Mouse (Mus musculus) gastrocnemius, postnatal 36 days (tissue): ENCODE data around the gene Gjb2. TPM values are rescaled to one million over a fixed set of nuclear protein-coding genes. Genes with fewer than 3 reads are reported as not detected.

ENCODE experiments used
- DNase-seq, 2 experiments: peaks; one replicate each; pipeline ENCODE4 v3.0.0; 2022
- intact Hi-C: fragments of 180-260 bp; cut with DNase I; formaldehyde crosslinking; loops from one replicate; pipeline ENCODE4 v1.15.1; 2025
- long read RNA-seq, 2 experiments: library from polyadenylated mRNA; stranded (forward); transcript quantifications; one replicate each; pipeline ENCODE4 v2.0.0; 2021
- total RNA-seq, 2 experiments: library from RNA; stranded (reverse); gene quantifications; 2 replicates each; pipeline ENCODE4 v1.2.3; 2021

Gene Gjb2
- under 1 TPM; 0.31 to 0.35 TPM for total RNA-seq
- long read RNA-seq, experiment 1: 0 reads
- long read RNA-seq, experiment 2: 0 reads

DNA sequence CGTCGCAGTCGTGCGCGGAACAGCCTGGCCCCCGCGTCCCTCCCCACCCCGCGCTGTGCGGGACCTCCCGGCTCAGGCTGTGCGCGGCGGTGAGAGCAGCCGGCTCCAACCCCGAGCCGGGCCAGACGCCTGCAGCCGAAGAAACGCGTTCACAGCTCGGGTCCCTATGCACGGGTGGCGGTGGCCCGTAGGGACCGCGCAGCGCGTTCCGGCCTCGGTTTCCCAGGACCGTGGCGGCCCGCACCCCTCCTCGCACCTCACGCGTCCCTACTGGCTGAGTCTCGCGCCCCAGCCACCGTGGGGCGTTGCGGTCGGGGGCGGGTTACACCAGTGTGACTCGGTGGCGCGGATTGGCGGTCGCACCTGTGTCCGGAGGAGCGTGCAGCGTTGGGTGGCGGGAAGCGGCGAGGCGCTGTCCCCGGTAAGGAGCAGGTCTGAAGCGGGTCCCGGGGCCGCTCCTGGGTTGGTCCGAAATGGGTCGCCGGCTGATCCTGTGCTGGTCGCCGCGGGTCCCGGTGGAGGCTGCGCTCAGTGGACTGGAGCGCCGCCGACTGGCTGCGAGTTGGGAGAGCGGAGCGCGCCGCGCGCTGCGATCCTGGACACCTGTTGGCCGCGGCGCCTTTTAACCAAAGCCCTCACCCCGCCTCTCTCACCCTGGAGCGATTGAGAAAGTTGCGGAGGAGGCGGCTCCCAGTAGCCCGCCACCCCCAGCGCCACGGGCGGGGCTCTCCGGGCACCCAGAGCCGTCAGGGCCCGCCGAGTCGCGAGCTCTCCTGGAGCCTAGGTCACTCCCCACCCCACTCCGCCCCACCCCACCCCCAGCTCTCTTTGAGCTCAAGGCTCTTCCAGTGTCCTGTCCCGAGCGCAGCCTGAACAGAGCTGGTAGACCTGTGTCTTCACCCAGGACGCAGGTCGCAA is at the start of gene Gjb2:
Gjb2 (minus strand) TSS at position 597 of the 918 bp plus-strand sequence.
- intact Hi-C loops: no loop called here

DNA sequence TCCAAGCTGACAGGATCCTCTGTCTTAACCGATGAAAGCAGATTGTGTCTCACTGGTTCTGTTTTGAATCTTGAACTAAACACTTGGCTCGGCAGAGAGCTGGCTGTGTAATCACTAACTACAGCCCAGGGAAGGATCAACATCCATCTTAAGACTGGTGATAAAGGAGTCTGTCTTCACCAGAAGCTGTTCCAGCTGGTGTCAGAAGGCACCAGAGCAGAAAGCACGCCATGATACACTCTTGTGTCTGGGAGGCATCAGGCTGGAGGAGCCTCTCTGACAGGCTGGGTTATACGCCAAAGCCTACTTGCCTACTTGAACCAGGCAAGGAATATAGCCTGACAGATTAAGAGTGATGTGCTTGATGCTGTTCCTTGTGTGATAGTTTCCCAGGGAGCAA is 41.2 kb upstream of the Gjb2 start:
- intact Hi-C loops: no loop called here
- DNase-seq: no peak

More for the DNA sequence above, at the start of gene Gjb2:
- DNase-seq: no peak

DNA sequence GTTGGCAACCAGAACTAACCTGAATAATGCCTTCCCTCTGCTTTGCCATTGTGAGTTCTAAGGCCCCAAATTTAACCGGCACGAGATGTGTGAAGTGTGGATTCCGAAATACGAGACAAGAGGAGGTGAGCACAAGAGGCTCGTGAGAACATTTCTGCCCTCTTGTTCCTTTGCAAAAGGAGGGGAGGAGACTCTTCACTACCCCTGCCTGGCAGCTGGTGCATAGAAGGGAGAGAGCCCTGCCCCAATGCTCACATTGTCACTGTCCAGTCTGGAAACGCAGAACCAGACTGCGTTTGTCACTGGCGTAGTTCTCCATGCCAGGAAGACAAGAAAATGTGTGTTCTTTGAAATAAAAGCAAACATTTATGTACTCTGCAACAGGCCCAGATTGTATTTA is 30.8 kb upstream of the Gjb2 start:
- intact Hi-C loops: no loop called here
- no peak for DNase-seq

DNA sequence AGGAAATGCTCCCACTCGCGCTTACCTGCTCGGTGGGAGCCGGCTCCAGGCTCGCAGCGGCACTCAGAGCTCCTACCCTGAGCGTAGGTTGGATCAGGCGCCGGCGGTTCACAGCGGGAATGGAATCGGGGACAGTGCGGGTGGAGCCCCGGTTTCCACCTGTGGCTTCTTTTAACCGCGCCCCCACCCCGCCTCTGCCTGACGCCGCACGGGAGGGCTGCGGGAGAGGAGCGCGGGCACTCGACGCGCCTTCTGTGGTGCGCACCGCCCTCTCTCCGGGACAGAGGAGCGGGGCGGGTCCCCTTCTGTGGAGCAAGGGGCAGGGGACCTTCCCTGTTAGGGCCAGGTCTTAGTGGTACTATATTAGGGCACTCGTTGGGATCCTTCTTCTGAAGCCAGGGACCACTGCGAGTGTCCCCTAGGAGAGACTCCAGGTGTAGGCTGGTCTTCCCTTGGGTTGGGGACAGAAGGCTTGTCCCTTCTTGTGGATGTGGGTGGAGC is 28.7 kb upstream of the Gjb2 start, which contains the start of gene Gjb6:
Gjb6 (minus strand) TSS at position 451 of the 501 bp plus-strand sequence.
- DNase-seq: no peak
- intact Hi-C loops: no loop called here

DNA sequence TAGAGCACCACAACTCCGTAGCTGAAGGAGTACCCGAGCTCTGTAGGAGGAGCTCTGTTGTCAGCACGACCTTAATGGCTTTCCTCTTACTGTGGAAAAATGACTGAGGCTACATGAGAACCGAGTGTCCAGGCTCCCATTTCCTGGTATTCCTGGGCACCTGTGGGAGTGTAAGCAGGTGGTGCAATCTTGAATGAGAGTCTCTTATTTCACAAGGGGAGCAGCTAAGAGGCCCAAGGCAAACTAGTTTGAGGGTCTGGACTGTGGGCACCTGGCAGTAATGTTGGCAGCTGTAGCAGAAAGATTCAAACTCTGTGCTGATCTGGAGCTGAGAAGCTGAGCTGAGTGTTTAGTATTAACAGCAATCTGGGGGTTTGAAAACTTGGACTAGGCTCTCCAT is 22.9 kb upstream of the Gjb2 start:
- intact Hi-C loops: no loop called here

DNA sequence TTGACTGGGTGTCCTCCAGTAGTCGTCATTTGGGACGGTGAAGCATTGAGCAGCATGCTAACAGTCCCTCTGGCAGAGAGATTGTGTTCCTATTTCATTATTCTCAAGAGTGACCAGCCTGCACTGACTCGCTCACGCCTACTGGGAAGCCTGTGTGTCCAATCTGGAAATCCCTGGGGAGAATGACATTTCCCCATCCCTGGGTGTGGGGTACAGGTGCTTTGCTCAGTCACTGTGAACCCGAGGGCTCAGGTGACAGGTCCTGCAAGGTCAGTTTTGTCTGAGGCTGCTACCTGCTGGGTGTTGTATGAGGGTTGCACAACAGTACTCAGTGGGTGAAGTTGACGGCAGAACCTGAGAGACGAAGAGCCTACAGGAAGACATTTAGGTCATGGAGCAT is 17.8 kb upstream of the Gjb2 start:
- no peak for DNase-seq
- intact Hi-C loops: no loop called here

More for the DNA sequence above, 22.9 kb upstream of the Gjb2 start:
- DNase-seq: no peak

- DNase-seq: no peak
- intact Hi-C loops: no loop called here
Measured at GRCm38 (mm10) chr14:57115823-57116544, 11.5 kb upstream of the Gjb2 start, which contains the start of gene Gm4491. Gene Gm4491, minus strand, starts transcription at chr14:57115883.

GRCm38 (mm10) chr14:57109194-57109593 is 4.7 kb upstream of the Gjb2 start:
- intact Hi-C loops: loop anchor here (1.0 kb wide), 1 partner anchor 253 kb away; no protein-coding TSS in a partner anchor
- no peak for DNase-seq

DNA sequence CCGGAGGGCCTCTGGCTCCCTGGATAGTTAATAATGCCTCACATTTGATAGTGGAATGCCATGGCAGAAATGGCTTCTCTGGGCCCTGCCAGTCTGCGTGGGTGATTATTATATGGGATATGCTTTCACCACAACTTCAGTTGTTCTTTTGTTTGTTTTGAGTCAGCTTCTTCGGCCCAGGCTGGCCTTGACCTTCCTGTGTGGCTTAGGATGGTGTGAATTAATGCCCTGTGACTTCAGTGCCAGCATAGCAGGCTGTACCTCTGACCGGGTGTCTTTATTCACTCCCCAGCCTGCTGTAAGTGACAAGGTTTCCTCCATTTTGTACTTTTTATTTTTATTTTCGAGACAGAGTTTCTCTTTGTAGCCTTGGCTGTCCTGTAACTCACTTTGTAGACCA is 3.4 kb upstream of the Gjb2 start:
- intact Hi-C loops: no loop called here
- no peak for DNase-seq

DNA sequence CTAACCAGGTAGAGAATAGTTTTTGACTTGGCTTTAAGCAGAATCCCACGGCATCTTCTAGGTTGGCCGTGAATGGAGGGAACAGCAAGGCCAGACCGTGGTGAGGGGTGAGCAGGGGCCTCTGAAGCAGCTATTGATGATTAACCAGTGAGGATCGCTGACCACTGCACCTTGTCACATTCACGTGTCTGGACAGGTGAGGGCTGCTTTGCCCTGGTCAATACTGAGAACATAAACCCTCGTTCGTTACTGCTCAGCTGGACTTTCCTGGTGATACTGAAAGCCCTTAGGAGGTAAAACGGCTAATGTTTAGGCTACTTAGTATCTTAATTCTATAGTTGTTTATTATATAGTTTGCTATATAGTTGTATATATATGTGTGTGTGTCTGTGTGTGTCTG is 2.6 kb upstream of the Gjb2 start:
- DNase-seq: no peak
- intact Hi-C loops: no loop called here

DNA sequence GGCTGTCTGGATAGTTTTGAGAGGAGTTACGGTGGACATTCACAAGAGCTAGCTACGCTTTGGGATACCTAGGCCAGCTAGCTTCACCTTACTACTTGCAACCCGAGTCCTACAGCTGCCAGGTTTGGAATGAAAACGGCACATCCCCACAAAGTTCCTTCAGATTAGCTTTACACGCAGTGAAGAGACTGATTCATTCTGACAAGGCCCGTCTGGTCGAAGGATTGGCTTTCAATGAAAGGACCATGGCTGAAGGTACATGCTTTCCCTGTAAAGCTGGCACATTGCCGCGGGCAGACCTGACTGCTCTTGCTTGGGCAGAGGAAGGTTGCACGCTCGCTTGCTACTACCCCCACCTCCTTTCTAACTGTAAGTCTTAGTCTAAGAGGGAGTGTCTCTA is 1.2 kb upstream of the Gjb2 start:
- DNase-seq: no peak
- intact Hi-C loops: no loop called here

DNA sequence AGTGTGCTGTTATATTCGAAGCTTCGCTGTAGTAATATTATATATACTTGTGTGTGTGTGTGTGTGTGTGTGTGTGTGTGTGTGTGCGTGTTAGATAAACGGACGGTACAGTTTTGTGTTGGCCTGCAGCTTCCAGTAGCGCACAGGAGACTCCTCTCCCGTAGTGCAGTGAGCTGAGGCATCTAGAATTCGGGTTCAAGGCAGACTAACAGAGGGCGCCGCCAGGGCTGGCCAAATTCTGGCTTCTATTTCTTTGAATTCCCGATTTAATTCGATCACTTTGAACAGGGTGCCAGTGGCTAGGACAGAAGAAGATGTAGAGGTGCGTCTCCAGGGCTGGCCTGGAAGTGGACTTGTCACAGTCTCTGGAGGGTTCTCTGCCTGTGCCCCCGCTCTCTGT is 609 bp upstream of the Gjb2 start:
- no peak for DNase-seq
- intact Hi-C loops: no loop called here

DNA sequence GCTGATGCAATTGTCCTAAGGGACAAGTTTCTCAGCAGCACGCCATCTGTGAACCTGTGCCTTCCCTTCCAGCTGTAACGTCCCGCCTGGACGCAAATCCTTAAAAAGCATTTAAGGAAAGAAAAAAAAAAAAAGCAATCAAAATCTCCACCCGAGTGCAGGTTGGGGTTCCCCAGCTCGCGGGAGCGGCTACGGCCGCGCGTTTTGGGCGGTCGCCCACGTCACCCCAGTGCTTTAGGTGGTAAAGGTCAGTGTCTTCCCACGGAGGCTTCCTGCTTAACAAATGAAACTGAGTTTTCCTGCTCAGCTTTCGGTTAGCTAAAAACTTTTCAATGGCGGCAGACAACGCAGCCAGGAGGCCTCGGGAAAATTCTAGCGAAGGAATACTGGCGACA is 794 bp downstream of the Gjb2 start:
- no peak for DNase-seq
- intact Hi-C loops: no loop called here

- intact Hi-C loops: no loop called here
- no peak for DNase-seq
Measured at GRCm38 (mm10) chr14:57103121-57103520, 1.4 kb downstream of the Gjb2 start.

DNA sequence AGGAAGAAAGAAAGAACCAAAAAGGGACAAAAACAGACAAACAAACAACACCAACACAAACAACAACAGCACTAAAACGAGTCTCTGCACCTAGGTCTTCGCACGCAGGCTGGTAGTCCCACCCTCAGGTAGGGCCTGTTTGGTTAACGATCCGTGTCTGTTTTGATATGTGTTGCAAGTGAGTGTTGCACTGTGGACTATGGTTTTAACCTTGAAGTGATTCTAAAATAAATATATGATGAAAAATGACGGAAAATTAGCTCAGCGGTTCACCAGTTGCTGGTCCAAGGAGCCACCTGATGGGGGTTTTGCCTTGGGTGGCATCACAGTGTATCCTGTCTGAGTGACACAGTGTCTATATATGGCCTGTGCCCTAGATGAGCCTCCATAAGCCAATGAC is 2.9 kb downstream of the Gjb2 start:
- intact Hi-C loops: no loop called here
- DNase-seq: no peak

GRCm38 (mm10) chr14:57095855-57096254 is 8.6 kb downstream of the Gjb2 start:
- intact Hi-C loops: no loop called here
- no peak for DNase-seq

DNA sequence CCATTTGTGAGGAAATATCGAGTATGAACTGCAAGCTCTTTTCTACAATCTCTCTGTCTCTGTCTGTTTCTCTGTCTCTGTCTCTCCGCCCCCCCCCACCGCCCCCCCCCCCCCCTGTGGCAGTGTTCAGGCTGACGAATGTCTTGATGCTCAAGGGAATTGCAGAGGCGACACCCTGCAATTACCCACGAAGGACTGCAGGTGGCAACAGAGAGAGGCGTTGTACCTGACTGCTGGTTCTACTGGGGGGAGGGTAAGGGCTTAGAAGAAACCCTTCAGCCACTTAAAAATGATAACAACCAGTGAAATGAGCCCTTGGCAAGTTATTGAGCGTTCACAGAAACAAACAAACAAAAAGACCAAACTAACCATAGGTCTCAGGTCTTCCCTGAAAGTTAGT is 11.5 kb downstream of the Gjb2 start:
- DNase-seq: peak in 1 of 2 experiments; percentile 8
- intact Hi-C loops: no loop called here

GRCm38 (mm10) chr14:57090001-57090400 is 14.5 kb downstream of the Gjb2 start:
- DNase-seq: no peak
- intact Hi-C loops: no loop called here

- intact Hi-C loops: no loop called here
- DNase-seq: no peak
Measured at GRCm38 (mm10) chr14:57089107-57089506, 15.4 kb downstream of the Gjb2 start.

DNA sequence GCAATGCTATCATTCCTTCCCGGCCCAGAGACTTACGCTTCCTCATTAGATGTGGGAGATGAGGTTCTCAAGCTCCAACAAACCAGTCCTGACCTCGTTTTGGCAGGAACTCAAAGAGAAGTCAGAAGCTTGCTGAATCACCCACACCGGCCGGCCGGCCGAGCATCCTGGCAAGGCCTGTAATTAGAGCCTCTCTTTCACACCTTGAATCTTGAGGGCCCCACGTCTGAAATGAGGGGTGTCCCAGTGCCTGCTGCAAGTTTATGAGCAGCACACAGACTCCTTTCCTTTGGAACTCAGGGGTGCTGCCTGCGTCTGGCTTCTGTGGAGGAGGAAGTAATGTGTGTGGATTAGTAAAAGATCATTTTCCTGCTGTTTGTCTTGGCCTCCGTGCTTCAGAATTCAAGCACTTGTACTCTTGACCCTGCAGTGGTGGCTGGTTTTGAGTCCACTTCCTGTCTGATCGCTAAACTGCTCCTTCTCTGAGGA is 20.3 kb downstream of the Gjb2 start:
- intact Hi-C loops: no loop called here

DNA sequence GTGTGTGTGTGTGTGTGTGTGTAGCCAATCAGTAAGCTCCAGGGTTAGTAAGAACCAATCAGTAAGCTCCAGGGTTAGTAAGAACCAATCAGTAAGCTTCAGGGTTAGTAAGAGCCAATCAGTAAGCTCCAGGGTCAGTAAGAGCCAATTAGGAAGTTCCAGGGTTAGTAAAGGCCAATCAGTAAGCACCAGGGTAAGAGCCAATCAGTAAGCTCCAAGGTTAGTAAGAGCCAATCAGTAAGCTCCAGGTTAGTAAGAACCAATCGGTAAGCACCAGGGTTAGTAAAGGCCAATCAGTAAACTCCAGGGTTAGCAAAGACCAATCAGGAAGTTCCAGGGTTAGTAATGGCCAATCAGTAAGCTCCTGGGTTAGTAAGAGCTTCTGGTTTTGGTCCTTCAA is 21.6 kb downstream of the Gjb2 start:
- intact Hi-C loops: no loop called here
- DNase-seq: no peak

More for the DNA sequence above, 20.3 kb downstream of the Gjb2 start:
- no peak for DNase-seq
